Mouse (Mus musculus): Measurements from ENCODE around the gene Cdkn1a. TPM values are rescaled to one million over a fixed set of nuclear protein-coding genes. Genes with fewer than 3 reads are reported as not detected.

The Cdkn1a gene
- polyA plus RNA-seq, 1 experiment from 2014 or later = 115 TPM

- H3K27ac ChIP-seq (replicated peaks) = no peak overlapping the region
- H3K27me3 ChIP-seq = 0 out of 2 replicates have a peak, but pooled peaks cover 8% of the 10 kb centered on the region
- 68% methylated on average over 4 of the region's 4 CpGs for WGBS
- no peak overlapping the region for H3K4me2 ChIP-seq
- no peaks in the 10 kb centered on the region for H3K9me3 ChIP-seq
- no peak overlapping the region for H3K9ac ChIP-seq
- no peak overlapping the region for H3K4me3 ChIP-seq
- ATAC-seq (ENCODE audit: low FRiP score, low read depth) = no peak
- peaks cover 4% of the 10 kb centered on the region; the same call in 1 of the 2 replicates for H3K4me1 ChIP-seq (replicated peaks)
- no peaks in the 10 kb centered on the region for H3K36me3 ChIP-seq
These were observed 3.9 kb upstream of the Cdkn1a start for GRCm38 (mm10) chr17:29086916-29087315.

GRCm38 (mm10) chr17:29091348-29091944, 670 bp downstream of the Cdkn1a start:
- ATAC-seq (ENCODE audit: low FRiP score, low read depth) = no peak
- 50% methylated on average over 6 of the region's 6 CpGs for WGBS
- H3K9me3 ChIP-seq = no peaks in the 10 kb centered on the region
- H3K4me2 ChIP-seq = no peak overlapping the region
- H3K27ac ChIP-seq (replicated peaks) = no peak overlapping the region
- H3K4me1 ChIP-seq (replicated peaks) = peaks cover 23% of the 10 kb centered on the region
- H3K27me3 ChIP-seq = peaks cover 7% of the 10 kb centered on the region; the same call in 1 of the 2 replicates
- no peaks in the 10 kb centered on the region for H3K36me3 ChIP-seq
- no peak overlapping the region for H3K9ac ChIP-seq
- H3K4me3 ChIP-seq = no peak overlapping the region

GRCm38 (mm10) chr17:29092497-29092896, 1.7 kb downstream of the Cdkn1a start:
- peaks cover 23% of the 10 kb centered on the region for H3K4me1 ChIP-seq (replicated peaks)
- WGBS = 66% methylated on average over 5 of the region's 5 CpGs
- no peak overlapping the region for H3K27ac ChIP-seq (replicated peaks)
- H3K4me2 ChIP-seq = no peak overlapping the region
- H3K27me3 ChIP-seq = peaks cover 7% of the 10 kb centered on the region; the same call in 1 of the 2 replicates
- H3K36me3 ChIP-seq = no peaks in the 10 kb centered on the region
- H3K9ac ChIP-seq = no peak overlapping the region
- H3K4me3 ChIP-seq = no peak overlapping the region
- H3K9me3 ChIP-seq = no peaks in the 10 kb centered on the region
- no peak for ATAC-seq (ENCODE audit: low FRiP score, low read depth)

GRCm38 (mm10) chr17:29093110-29093952, 2.6 kb downstream of the Cdkn1a start:
- H3K4me1 ChIP-seq (replicated peaks) = peaks cover 23% of the 10 kb centered on the region
- peak overlapping the region; percentile 71; the same call in 1 of the 2 replicates for H3K27ac ChIP-seq (replicated peaks)
- H3K27me3 ChIP-seq = peaks cover 7% of the 10 kb centered on the region; the same call in 1 of the 2 replicates
- H3K9ac ChIP-seq = peak overlapping the region; percentile 70
- peak; percentile 80 for ATAC-seq (ENCODE audit: low FRiP score, low read depth)
- H3K36me3 ChIP-seq = no peaks in the 10 kb centered on the region
- peak overlapping the region; percentile 96 for H3K4me2 ChIP-seq
- no peaks in the 10 kb centered on the region for H3K9me3 ChIP-seq
- 8% methylated on average over 35 of the region's 36 CpGs for WGBS
- peak overlapping the region; percentile 67 for H3K4me3 ChIP-seq

- peak overlapping the region; percentile 71; the same call in 1 of the 2 replicates for H3K27ac ChIP-seq (replicated peaks)
- H3K36me3 ChIP-seq = no peaks in the 10 kb centered on the region
- peak overlapping the region; percentile 70 for H3K9ac ChIP-seq
- H3K4me1 ChIP-seq (replicated peaks) = peaks cover 23% of the 10 kb centered on the region
- WGBS = 1% methylated on average over 24 of the region's 24 CpGs
- H3K4me3 ChIP-seq = peak overlapping the region; percentile 67
- peaks cover 7% of the 10 kb centered on the region; the same call in 1 of the 2 replicates for H3K27me3 ChIP-seq
- peak overlapping the region; percentile 96 for H3K4me2 ChIP-seq
- H3K9me3 ChIP-seq = no peaks in the 10 kb centered on the region
- ATAC-seq (ENCODE audit: low FRiP score, low read depth) = no peak
These were observed 3.2 kb downstream of the Cdkn1a start for GRCm38 (mm10) chr17:29093961-29094309.

GRCm38 (mm10) chr17:29094310-29095181, 3.8 kb downstream of the Cdkn1a start:
- ATAC-seq (ENCODE audit: low FRiP score, low read depth) = peak; percentile 34; the same call in 1 of the 2 replicates
- Histone ChIP-seq H3K4me1 (replicated peaks) (peaks cover 23% of the 10 kb centered on the region), H3K27me3 (peaks cover 7% of the 10 kb centered on the region; the same call in 1 of the 2 replicates), H3K9me3 (no peaks in the 10 kb centered on the region), H3K4me3 (peak overlapping the region; percentile 67), H3K9ac (peak overlapping the region; percentile 70), H3K27ac (replicated peaks) (peak overlapping the region; percentile 71), H3K36me3 (peaks cover under 1% of the 10 kb centered on the region; the same call in 1 of the 2 replicates), H3K4me2 (peak overlapping the region; percentile 96)
- 1% methylated on average over 58 of the region's 71 CpGs for WGBS

- Histone ChIP-seq H3K4me2 (peak overlapping the region; percentile 96), H3K4me3 (peak overlapping the region; percentile 67), H3K9me3 (no peaks in the 10 kb centered on the region), H3K9ac (peak overlapping the region; percentile 70), H3K4me1 (replicated peaks) (peaks cover 23% of the 10 kb centered on the region), H3K27me3 (peaks cover 7% of the 10 kb centered on the region; the same call in 1 of the 2 replicates), H3K36me3 (peaks cover 8% of the 10 kb centered on the region; the same call in 1 of the 2 replicates), H3K27ac (replicated peaks) (peak overlapping the region; percentile 71)
- WGBS = 0% methylated on average over 41 of the region's 44 CpGs
- peak; percentile 91 for ATAC-seq (ENCODE audit: low FRiP score, low read depth)
These were observed 4.5 kb downstream of the Cdkn1a start for GRCm38 (mm10) chr17:29095201-29095733.

GRCm38 (mm10) chr17:29096245-29096644, 5.5 kb downstream of the Cdkn1a start:
- no peak for ATAC-seq (ENCODE audit: low FRiP score, low read depth)
- H3K36me3 ChIP-seq = peaks cover 9% of the 10 kb centered on the region; the same call in 1 of the 2 replicates
- peaks cover 7% of the 10 kb centered on the region; the same call in 1 of the 2 replicates for H3K27me3 ChIP-seq
- no peak overlapping the region for H3K27ac ChIP-seq (replicated peaks)
- H3K4me1 ChIP-seq (replicated peaks) = peaks cover 23% of the 10 kb centered on the region
- WGBS = 89% methylated on average over 6 of the region's 6 CpGs
- H3K4me3 ChIP-seq = no peak overlapping the region
- no peaks in the 10 kb centered on the region for H3K9me3 ChIP-seq
- H3K9ac ChIP-seq = no peak overlapping the region
- H3K4me2 ChIP-seq = no peak overlapping the region

- Histone ChIP-seq H3K4me1 (replicated peaks) (peaks cover 23% of the 10 kb centered on the region), H3K9ac (no peak overlapping the region), H3K4me2 (no peak overlapping the region), H3K36me3 (peaks cover 9% of the 10 kb centered on the region; the same call in 1 of the 2 replicates), H3K27ac (replicated peaks) (no peak overlapping the region), H3K27me3 (peaks cover 3% of the 10 kb centered on the region; the same call in 1 of the 2 replicates), H3K4me3 (no peak overlapping the region), H3K9me3 (no peaks in the 10 kb centered on the region)
- WGBS = 72% methylated on average over 7 of the region's 7 CpGs
- ATAC-seq (ENCODE audit: low FRiP score, low read depth) = no peak
These were observed 6.2 kb downstream of the Cdkn1a start for GRCm38 (mm10) chr17:29096851-29097561.

- H3K27me3 ChIP-seq = peaks cover under 1% of the 10 kb centered on the region; the same call in 1 of the 2 replicates
- no peak for ATAC-seq (ENCODE audit: low FRiP score, low read depth)
- no peak overlapping the region for H3K9ac ChIP-seq
- H3K4me1 ChIP-seq (replicated peaks) = peaks cover 20% of the 10 kb centered on the region
- no peak overlapping the region for H3K27ac ChIP-seq (replicated peaks)
- no peak overlapping the region for H3K4me3 ChIP-seq
- H3K9me3 ChIP-seq = no peaks in the 10 kb centered on the region
- peaks cover 9% of the 10 kb centered on the region; the same call in 1 of the 2 replicates for H3K36me3 ChIP-seq
- no peak overlapping the region for H3K4me2 ChIP-seq
- 95% methylated on average over 24 of the region's 24 CpGs for WGBS
These were observed 7.5 kb downstream of the Cdkn1a start for GRCm38 (mm10) chr17:29098291-29098690.

Measured in hindbrain, embryonic 15.5 days (tissue).